Mouse (Mus musculus): Measurements from ENCODE around the gene Acbd3.

The Acbd3 gene

GRCm38 (mm10) chr1:180725704-180726179 lies at the start of gene Acbd3:
TSS of gene Acbd3 (plus strand) at chr1:180726043.
- DNase-seq: peak; percentile 95 to 96

GRCm38 (mm10) chr1:180691284-180691683 lies 34.6 kb upstream of the Acbd3 start:
- DNase-seq: no peak

- peak; percentile 23 to 38 for DNase-seq
Observed at GRCm38 (mm10) chr1:180696626-180697352, 29.1 kb upstream of the Acbd3 start, which contains the start of gene Mixl1. TSS of gene Mixl1 (minus strand) at chr1:180697034.

- DNase-seq: no peak
Observed at GRCm38 (mm10) chr1:180698063-180698462, 27.8 kb upstream of the Acbd3 start.

GRCm38 (mm10) chr1:180703400-180703799 lies 22.4 kb upstream of the Acbd3 start:
- peak in 1 of 2 experiments; percentile 39 for DNase-seq

GRCm38 (mm10) chr1:180707368-180707767 lies 18.5 kb upstream of the Acbd3 start:
- no peak for DNase-seq

- no peak for DNase-seq
Observed at GRCm38 (mm10) chr1:180707813-180708212, 18.0 kb upstream of the Acbd3 start.

- peak in 1 of 2 experiments; percentile 42 for DNase-seq
Observed at GRCm38 (mm10) chr1:180708935-180709776, 16.7 kb upstream of the Acbd3 start.

- DNase-seq: no peak
Observed at GRCm38 (mm10) chr1:180718756-180719155, 7.1 kb upstream of the Acbd3 start.

- no peak for DNase-seq
Observed at GRCm38 (mm10) chr1:180719483-180719882, 6.4 kb upstream of the Acbd3 start.

GRCm38 (mm10) chr1:180719951-180720689 lies 5.7 kb upstream of the Acbd3 start:
- DNase-seq: peak; percentile 85 to 90

- no peak for DNase-seq
Observed at GRCm38 (mm10) chr1:180722608-180723007, 3.2 kb upstream of the Acbd3 start.

GRCm38 (mm10) chr1:180723701-180724238 lies 2.1 kb upstream of the Acbd3 start:
- DNase-seq: no peak

GRCm38 (mm10) chr1:180726183-180726582 lies 340 bp downstream of the Acbd3 start:
- no peak for DNase-seq

- no peak for DNase-seq
Observed at GRCm38 (mm10) chr1:180729231-180729630, 3.4 kb downstream of the Acbd3 start.

- no peak for DNase-seq
Observed at GRCm38 (mm10) chr1:180747827-180748226, 22.0 kb downstream of the Acbd3 start.

GRCm38 (mm10) chr1:180752115-180752514 lies 26.3 kb downstream of the Acbd3 start:
- no peak for DNase-seq

GRCm38 (mm10) chr1:180754376-180754775 lies 28.5 kb downstream of the Acbd3 start:
- DNase-seq: no peak

GRCm38 (mm10) chr1:180756711-180757110 lies 30.9 kb downstream of the Acbd3 start:
- no peak for DNase-seq

- DNase-seq: no peak
Observed at GRCm38 (mm10) chr1:180757252-180757955, 31.6 kb downstream of the Acbd3 start.

GRCm38 (mm10) chr1:180757956-180758520 lies 32.2 kb downstream of the Acbd3 start:
- no peak for DNase-seq

GRCm38 (mm10) chr1:180762180-180762579 lies 36.3 kb downstream of the Acbd3 start:
- DNase-seq: peak; percentile 15 to 36
